Mouse (Mus musculus): ENCODE data around the gene Lmna. TPM values are rescaled to one million over a fixed set of nuclear protein-coding genes. Genes with fewer than 3 reads are reported as not detected.

Lmna gene
- total RNA-seq, 1 experiment from 2014 or later = 9.4 TPM

DNA sequence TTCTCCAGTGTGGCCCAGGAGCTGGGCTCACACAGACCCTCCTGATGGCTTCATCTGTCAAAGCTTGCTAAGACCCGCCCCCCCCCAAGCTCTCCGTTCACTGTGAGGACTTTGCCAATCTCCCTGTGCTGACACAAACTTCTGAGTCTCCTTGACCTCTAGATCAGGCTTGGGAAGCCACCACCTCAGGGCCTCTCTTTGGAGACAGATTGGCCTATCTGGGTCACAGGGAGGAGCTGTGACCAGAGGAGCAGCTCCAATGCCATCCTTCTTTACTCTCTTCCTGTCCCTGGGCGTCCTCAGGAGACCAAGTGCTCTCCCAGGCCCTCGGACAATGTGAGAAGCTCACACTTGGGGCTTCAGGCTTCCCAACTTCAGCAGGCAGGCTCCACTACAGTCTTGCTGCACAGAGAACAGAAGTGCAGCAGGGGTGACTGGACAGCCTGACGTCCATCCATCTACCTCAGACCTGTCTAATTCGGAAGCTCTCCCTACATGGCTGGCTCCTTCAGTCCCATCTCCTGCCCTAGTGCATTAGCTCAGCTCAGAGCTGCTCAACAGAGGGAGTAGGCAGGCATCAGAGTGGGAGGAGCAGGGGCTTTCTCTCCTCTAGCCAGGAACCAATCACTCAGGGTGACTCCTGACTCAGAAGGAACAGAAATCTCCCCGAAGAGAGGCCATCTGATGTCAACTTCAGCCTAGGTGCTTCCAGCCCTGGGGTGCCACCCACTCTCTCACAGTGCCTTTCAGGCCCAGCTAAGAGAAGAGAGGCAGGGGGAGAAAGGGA is 52.8 kb downstream of the Lmna start:
- ATAC-seq (ENCODE audit: extremely low read depth, insufficient number of reproducible peaks, low FRiP score, poor library complexity, severe bottlenecking) = no peak

DNA sequence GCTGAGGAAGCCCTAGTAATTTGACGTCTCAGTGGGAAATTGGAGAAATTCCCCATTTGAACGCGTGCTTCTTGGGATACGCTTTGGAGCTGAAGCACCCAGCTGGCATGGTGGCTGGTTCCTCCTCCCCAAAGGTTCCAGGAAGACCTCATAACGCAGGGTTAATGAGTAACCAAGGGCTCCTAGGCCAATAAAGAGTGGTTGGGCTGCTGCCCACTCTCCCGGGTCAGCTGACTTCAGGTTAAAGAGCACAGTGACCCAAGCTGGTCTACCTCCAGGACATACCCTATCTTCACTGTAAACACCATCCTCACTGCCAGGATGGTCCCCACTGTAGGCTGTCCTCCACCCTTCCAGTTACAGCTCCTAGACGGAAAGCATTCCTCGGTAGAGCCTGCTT is 53.4 kb downstream of the Lmna start:
- ATAC-seq (ENCODE audit: extremely low read depth, insufficient number of reproducible peaks, low FRiP score, poor library complexity, severe bottlenecking) = no peak

DNA sequence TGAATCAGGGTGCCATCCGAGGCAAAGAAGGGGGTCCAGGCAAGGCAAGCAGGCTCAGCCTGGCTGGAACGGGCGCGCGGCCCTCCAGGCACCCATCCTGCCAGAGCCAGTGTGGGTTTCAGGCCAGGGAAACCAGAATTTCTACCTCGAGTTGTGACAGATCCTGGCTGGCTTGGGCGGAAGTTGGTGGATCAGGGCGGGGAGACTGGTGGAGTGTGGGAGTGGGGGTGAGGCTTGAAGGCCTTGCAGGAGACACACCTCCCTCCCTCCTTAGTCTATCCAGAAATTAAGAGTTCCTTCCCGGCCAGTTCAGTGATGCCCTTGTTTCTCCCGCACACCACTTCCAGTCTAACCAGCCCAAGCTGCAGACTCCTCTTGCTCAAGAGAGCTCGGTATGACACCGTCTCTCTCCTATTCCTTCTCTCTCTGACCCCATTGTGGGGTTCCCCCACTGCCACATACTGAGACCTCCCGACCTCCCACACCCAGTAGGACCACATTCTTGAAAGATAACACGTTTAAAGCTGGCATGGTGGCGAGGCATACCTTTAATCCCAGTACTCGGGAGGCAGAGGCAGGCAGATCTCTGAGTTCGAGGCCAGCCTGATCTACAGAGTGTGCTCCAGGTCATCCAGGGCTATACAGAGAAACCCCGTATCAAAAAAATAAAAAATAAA is 54.0 kb downstream of the Lmna start:
- ATAC-seq (ENCODE audit: extremely low read depth, insufficient number of reproducible peaks, low FRiP score, poor library complexity, severe bottlenecking) = no peak

DNA sequence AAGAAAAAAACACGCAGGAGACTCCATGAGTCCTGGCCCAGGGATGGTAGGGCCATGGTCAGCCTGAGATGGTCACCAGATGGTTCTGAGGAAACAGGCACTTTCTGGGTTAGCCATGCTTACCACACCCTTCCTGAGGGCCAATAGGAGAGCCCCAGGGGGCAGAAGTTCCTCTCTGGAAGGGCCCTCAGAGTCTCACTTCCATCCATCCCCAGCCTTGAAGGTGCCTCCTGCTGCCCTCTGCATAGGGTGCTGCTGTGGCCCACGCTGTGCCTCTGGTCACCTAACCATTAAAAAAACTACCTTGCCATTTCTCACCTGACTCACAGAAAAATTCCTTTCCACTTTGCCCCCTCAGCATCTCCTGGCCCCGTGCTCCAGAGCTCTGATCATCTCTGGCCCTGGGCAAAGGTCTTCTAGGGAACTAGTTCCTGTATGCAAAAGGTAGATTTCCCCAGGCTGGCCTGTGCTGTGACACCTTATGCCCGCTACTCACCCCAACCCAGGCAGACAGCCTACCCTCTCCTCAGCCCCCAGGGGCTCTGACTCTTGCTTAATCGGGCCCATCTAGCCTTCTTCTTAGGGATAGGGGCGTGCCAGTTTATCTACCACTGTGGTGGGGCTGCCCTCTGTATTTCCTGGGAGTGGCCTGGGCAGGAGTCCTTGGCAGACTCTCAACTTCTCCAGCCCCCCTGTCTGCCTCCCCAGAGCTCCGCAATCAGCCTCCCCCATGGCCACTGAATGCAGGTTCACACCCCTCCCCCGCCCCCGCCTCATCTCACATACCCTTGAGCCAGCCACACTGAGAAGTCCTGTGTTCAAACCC is 54.8 kb downstream of the Lmna start:
- peak; percentile 43; the same call in 1 of the 2 replicates for ATAC-seq (ENCODE audit: extremely low read depth, insufficient number of reproducible peaks, low FRiP score, poor library complexity, severe bottlenecking)

DNA sequence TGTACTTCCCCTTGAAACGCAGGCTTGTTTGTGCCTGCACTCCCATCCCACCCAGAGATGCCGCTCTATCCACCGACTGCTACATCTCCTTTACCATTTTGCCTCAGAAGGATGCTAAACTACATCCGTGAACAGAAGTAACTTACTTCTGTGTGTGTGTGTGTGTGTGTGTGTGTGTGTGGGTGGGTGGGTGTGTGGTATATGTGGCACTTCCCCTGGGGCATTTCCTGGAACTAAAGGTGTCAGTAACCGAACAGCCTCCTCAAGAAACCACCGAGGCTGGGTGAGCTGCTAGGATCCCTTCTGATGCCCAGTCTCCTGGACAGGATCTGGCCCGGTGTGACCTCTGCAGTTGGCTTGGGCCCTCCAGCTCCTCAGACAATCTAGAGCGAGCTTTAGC is 55.8 kb downstream of the Lmna start:
- peak; percentile 33; the same call in 1 of the 2 replicates for ATAC-seq (ENCODE audit: extremely low read depth, insufficient number of reproducible peaks, low FRiP score, poor library complexity, severe bottlenecking)

DNA sequence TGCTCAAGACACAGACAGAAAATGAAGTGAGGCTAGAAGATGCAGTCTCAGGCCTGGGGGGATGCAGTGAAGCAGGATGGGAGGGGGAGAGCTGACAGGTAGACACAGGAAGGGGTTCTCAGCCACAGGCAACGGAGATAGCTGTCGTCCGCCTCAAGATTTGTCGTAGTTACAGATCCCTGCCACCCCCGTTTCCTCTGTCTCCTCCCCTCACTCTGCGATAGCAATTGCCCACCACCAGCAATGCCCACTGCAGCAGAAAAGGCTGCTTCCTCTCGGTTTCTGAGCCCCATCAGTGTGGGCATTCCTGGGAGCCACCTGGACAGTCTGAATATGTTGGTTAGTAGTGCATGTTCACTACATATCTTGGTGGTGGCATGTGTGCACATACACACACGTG is 56.4 kb downstream of the Lmna start:
- no peak for ATAC-seq (ENCODE audit: extremely low read depth, insufficient number of reproducible peaks, low FRiP score, poor library complexity, severe bottlenecking)

DNA sequence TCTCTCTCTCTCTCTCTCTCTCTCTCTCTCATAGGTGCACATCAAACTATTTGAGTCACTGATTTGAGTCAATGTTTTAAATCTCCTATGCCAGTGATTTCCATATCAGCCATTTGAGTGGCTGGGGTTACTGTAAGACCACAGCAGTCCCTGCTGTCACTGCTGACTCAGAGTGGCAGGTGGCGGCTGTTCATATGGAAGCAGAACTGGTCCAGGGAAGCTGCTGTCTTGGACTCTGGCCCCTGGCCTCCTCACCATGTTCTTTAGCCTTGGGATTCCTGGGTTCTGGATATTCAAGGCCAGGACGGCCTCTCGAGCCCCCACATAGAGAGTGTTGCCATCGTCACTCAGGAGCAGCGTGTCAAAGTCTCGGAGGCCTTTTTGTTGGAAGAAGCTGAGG is 57.0 kb downstream of the Lmna start:
- no peak for ATAC-seq (ENCODE audit: extremely low read depth, insufficient number of reproducible peaks, low FRiP score, poor library complexity, severe bottlenecking)

DNA sequence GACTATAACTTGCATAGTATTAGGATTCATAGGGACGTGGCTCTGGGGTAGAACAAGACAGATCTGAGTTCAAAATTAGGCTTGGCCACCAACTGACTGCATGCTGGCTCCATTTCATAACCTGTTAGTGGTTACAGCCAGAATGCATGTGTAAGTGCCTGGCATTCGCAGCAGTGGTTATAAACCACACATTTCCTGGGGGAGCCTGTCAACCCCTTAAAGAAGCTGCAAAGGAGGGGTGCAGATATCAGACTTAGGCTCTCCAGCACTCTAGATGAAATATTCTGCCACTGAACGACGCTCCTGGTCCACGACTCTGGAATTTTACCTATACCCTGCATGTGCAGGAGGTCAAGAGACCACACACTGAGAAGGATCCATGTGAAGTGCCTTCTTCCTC is 57.5 kb downstream of the Lmna start:
- ATAC-seq (ENCODE audit: extremely low read depth, insufficient number of reproducible peaks, low FRiP score, poor library complexity, severe bottlenecking) = no peak

DNA sequence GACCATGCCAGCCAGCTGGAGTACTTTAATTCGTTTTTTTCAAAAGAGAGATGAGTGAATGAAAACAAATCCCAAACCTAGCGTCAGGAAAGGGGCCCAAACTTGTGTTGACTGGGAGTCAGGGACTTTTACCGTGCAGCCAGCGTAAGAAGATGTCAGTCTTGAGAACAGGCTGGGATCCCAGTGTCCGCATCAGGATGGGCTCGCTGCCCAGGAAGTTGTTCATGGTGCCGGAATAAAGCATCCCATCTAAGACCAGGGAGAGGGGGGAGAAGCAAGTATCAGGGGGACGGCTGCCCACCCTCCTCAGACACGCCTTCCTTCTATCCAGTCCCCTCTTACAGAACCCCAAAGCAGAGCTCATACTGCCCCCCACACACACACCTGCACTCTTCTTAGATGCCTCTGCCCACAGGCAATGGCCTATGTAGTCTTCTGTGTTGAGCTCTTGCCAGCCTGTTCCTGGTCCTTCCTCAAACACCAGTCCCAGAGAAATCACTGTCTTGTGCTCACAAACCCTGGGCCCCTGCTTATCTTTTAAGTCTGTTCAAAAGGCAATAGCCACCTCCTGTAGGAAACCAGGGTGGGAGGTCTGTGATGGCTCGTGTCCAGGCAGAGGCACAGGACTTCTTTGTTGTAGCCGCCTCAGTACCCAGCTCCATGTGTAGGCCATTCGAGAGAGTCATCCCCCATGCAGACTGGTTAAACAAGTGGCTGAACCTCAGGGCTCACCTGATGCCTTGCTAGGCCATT is 59.2 kb downstream of the Lmna start:
- ATAC-seq (ENCODE audit: extremely low read depth, insufficient number of reproducible peaks, low FRiP score, poor library complexity, severe bottlenecking) = no peak

DNA sequence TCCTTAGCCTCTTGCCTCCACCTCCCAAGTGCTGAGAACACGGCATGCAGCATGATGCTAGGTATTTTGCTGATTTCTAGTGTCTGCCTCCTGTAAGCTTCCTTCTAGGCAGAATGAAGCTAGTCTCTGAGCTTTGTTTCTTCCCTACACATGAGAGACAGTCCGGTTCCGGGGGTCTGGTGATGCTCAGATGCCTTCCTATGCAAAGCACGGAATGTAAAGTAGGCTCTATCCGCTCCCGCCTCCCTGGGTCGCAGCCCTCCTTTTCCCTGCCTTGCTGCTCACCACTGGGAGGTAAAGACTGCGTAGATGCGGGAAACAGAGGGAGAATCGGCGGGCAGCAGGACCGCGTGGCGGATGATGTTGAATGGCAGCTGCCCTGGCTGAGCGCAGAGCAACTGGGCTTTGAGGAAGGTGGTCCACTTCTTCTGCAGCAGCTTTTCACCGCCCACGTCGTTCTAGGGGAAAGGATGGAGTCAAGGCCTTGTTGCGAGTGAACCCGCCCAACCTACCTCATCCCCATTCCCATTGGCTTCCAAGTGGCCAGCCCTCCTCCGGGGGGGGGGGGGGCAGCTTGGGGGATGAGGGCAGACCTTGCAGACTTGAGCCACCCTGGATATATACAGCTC is 60.2 kb downstream of the Lmna start:
- ATAC-seq (ENCODE audit: extremely low read depth, insufficient number of reproducible peaks, low FRiP score, poor library complexity, severe bottlenecking) = no peak

DNA sequence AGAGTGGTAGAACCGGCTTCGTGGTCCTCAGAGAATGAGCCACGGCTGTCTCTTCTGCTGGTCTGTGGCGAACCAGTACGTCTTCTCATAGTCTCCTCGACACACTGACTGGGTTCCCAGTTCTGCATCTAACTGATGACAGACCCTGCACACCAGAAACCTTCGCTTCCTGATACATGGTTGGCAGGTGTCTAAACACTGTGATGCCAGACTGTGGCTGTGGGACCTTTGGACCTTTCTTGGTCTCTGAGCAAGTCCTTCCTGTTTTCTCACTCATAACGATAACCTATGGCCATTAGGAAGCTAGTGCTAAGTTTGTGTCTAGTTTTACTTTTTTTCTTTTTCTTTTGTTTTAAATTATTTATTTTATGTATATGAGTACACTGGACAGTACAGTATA is 61.3 kb downstream of the Lmna start:
- ATAC-seq (ENCODE audit: extremely low read depth, insufficient number of reproducible peaks, low FRiP score, poor library complexity, severe bottlenecking) = no peak

DNA sequence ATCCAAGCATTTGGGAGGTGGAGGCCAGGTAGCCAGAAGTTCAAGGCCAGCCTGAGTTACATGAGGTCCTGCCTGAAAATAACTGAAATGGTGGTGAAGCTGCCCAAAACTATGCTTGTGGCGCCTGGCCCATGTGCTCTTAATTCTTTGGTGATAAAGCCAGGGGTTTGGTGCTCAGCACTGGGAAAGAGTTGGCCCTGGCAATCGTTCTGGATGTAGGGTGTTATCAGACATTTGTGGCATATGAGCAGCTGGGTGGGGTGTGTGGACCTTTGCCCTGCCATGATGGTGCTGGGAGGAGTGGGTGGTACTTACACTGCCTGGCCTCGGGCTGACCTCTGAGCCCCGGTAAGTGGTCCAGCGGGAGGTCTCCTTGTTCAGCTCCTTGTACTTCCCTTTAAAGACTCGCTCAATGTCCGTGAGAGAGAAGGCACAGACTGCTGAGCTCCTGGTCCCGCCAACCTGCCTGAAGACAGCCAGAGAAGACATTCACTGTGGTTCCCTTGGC is 62.0 kb downstream of the Lmna start:
- no peak for ATAC-seq (ENCODE audit: extremely low read depth, insufficient number of reproducible peaks, low FRiP score, poor library complexity, severe bottlenecking)

DNA sequence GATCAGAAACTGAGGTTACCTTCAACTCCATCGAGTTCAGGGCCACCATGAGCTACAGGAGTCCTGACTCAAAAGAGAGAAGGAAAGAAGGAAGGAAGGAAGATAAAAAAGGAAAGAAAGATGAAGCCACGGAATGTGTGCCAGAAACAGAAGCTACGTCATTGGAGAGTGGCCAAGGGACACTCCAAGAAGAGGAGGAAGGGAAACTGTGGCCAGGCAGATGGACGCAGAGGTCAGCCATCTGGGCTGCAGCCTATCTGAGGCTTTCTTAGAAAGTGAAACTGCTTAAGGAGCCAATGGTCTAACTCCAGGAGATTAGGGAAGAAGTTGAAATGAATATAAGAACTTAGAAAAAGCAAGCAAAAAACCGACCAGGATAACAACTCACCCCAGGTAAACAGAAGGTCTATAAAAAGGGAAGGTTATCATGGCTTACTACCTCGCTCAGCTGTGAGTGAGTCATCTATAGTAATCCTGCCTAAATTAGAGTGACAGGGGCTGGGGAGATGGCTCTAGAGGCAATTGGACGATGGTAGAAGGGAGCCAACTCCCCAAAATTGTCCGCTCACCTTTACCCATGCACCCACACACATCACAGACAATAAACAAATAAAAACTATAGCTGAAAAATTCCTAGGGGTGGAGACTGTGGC is 63.2 kb downstream of the Lmna start:
- no peak for ATAC-seq (ENCODE audit: extremely low read depth, insufficient number of reproducible peaks, low FRiP score, poor library complexity, severe bottlenecking)

DNA sequence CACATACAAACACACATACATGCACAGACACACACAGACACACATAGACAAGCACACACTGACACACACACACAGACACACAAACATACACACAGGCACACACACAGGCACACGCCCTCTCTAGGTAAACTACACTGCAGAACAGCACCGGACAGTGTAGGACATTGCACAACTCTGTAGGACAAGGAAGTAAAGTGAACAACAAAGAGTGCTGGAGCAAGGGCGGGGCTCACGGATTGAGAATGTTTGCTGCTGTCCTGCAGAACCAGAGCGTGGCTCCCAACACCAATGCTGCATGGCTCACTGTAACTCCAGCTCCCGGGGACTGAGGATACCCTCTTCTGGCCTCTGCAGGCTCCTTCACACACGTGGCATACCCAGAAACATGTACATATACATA is 66.9 kb downstream of the Lmna start:
- peak; percentile 75 for ATAC-seq (ENCODE audit: extremely low read depth, insufficient number of reproducible peaks, low FRiP score, poor library complexity, severe bottlenecking)

DNA sequence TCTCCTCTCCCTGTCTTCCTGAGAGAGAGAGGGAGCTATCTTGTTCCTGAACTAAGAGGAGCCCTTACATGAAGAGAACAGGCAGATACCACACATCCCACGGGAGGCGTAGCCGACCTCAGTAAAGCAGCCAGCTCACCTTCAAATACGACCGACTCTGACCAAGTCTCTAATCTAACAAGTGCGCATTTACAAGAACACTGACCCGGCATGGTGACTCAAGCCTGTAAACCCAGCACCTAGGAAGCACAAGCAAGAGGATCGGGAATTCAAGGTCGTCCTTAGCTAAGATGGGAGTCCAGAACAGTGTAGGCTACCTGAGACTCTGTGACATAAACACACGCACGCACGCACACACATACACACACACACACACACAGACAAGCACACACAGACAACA is 67.3 kb downstream of the Lmna start:
- no peak for ATAC-seq (ENCODE audit: extremely low read depth, insufficient number of reproducible peaks, low FRiP score, poor library complexity, severe bottlenecking)

DNA sequence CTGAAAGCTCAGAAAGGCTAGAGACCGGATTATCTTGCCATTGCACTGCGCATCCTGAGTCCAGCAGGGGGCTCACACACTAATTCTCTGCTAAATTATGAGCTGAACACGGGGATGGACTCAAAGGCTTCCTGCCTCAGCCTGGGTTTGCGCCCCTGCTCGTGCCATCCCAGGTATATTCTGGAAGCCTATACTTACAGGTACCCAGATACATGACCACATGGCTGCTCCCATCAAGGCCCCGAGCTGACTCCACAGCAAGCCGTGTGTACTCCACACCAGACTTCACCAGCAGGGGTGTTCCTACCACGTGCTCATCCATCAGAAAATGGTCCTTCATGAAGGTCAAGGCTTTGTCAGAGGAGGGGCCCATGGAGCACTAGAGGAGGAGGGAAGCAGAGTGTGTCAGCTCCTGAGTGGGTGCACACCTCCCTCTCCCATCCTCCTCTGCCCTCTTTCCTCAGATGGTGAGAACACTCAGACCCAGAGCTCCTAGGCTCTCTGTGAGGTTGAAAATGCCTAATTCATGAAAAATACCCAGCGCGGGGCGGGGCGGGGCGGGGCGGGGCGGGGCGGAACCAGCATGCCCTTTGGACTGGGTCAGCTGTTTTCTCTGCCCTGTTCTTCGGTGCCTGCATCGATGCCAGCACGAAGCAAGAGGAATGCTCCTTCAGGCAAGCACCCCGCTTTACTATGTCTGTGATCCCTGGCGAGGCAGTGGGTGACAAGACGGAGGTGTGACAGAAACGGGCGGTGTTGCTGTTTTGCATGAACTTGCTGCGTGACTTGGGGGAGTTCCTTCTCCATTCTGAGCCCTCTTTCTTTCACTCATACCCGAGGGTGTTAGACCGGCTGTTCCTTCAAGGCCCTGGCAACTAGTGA is 69.0 kb downstream of the Lmna start:
- peak; percentile 41 for ATAC-seq (ENCODE audit: extremely low read depth, insufficient number of reproducible peaks, low FRiP score, poor library complexity, severe bottlenecking)

DNA sequence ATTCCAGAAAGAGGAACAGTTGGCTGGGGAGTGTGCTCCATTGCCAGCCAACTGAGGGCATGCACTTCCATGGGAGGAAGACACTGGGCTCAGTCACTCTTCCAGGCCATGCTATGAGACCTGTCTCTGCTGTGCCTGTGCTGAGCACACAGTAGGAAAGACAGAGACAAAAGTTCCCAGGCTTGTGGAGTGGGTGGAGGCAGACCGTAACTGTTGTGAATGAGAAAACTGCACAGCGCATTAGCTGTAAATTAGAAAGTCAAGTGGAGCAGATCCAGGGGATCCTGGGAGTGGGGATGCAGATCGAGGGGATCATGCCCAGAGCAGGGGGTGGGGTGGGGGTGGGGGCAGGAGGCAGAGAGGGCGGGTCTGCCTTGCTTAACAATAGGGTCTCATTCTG is 70.2 kb downstream of the Lmna start:
- no peak for ATAC-seq (ENCODE audit: extremely low read depth, insufficient number of reproducible peaks, low FRiP score, poor library complexity, severe bottlenecking)

All from neutrophil, adult 5-6 weeks (primary cell).